Mouse (Mus musculus): ENCODE data around the gene Pcmtd2. TPM values are rescaled to one million over a fixed set of nuclear protein-coding genes. Genes with fewer than 3 reads are reported as not detected.
A peak's percentile ranks its signal among the peaks of the same experiment; 100 is the strongest.

Gene Pcmtd2
- polyA plus RNA-seq, 1 experiment from 2014 or later = 42.6 TPM

DNA sequence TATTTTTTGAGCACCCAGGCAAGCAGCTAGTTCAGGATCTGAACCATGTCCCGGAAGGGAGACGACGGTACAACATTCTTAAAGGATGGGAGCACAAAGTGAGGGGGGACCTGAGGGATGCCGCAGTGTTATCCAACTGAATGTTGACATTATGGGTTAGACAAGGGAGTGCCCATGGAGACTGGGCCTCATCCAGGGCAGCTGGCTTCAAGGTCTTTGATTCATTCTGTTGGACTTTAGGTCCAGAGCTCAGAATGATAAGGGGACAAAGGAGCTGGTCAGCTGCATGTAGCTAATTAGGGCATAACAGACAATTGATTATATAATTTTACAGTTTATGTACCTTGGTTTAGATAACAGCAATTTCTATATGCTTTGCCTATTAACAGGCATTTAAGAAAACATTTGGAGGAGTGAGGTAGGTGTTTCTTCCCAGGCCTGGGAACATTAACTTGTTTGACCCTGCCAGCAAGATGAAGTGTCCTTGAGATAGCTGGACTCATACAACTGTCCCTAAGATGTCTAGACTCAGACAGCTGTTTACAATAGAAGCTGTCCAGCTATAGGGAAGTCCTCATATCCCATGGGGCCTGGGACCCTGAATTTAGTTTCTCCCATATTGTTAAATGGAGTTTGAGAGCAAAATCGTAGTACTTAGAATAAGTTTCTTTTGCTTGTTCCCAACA, 8.2 kb downstream of the Pcmtd2 start:
- no peak for ATAC-seq (ENCODE audit: insufficient number of reproducible peaks, low FRiP score, low TSS enrichment, low read depth)
- Histone ChIP-seq H3K9me3 (ENCODE audit: control insufficient read depth, low read length) (no peaks in the 10 kb centered on the region), H3K9ac (ENCODE audit: low read length) (no peak overlapping the region), H3K4me2 (ENCODE audit: low read depth, severe bottlenecking) (no peak overlapping the region), H3K27ac (replicated peaks; ENCODE audit: low read depth, low read length) (no peak overlapping the region), H3K4me3 (ENCODE audit: low read depth, low read length) (no peak overlapping the region), H3K27me3 (ENCODE audit: control insufficient read depth, insufficient read depth, low read length) (no peaks in the 10 kb centered on the region), H3K36me3 (ENCODE audit: control insufficient read depth, insufficient read depth, low read length) (no peaks in the 10 kb centered on the region; the same call in 1 of the 2 replicates), H3K4me1 (ENCODE audit: control insufficient read depth, insufficient read depth, low read length) (no peaks in the 10 kb centered on the region)
- DNase-seq (ENCODE audit: low spot score) = no peak
- WGBS = 94% methylated on average over 5 of the region's 5 CpGs

GRCm38 (mm10) chr2:181863791-181864535, 26.3 kb downstream of the Pcmtd2 start, which contains the start of gene Polr3k:
Gene Polr3k, plus strand, starts transcription at chr2:181864337.
- Histone ChIP-seq H3K27me3 (ENCODE audit: control insufficient read depth, insufficient read depth, low read length) (no peaks in the 10 kb centered on the region), H3K4me2 (ENCODE audit: low read depth, severe bottlenecking) (peak within 1 kb of the TSS; percentile 56), H3K27ac (replicated peaks; ENCODE audit: low read depth, low read length) (0 out of 2 replicates have a peak within 1 kb of the TSS, but pooled peaks have one; percentile 4), H3K4me3 (ENCODE audit: low read depth, low read length) (peak within 1 kb of the TSS; percentile 77), H3K9ac (ENCODE audit: low read length) (peak within 1 kb of the TSS; percentile 82), H3K4me1 (ENCODE audit: control insufficient read depth, insufficient read depth, low read length) (peaks cover 6% of the 10 kb centered on the region; the same call in 1 of the 2 replicates), H3K36me3 (ENCODE audit: control insufficient read depth, insufficient read depth, low read length) (peaks cover 3% of the 10 kb centered on the region; the same call in 1 of the 2 replicates), H3K9me3 (ENCODE audit: control insufficient read depth, low read length) (no peaks in the 10 kb centered on the region)
- DNase-seq (ENCODE audit: low spot score) (peak; percentile 92), ATAC-seq (ENCODE audit: insufficient number of reproducible peaks, low FRiP score, low TSS enrichment, low read depth) (peak; percentile 100)
- under 1% methylated on average over 35 of the region's 35 CpGs for WGBS

- peak overlapping the region; percentile 56 for H3K4me2 ChIP-seq (ENCODE audit: low read depth, severe bottlenecking)
- 0% methylated on average over 22 of the region's 22 CpGs for WGBS
- no peak for DNase-seq (ENCODE audit: low spot score)
- H3K9me3 ChIP-seq (ENCODE audit: control insufficient read depth, low read length) = no peaks in the 10 kb centered on the region
- no peak overlapping the region for H3K27ac ChIP-seq (replicated peaks; ENCODE audit: low read depth, low read length)
- peaks cover 6% of the 10 kb centered on the region; the same call in 1 of the 2 replicates for H3K4me1 ChIP-seq (ENCODE audit: control insufficient read depth, insufficient read depth, low read length)
- ATAC-seq (ENCODE audit: insufficient number of reproducible peaks, low FRiP score, low TSS enrichment, low read depth) = peak; percentile 65
- H3K36me3 ChIP-seq (ENCODE audit: control insufficient read depth, insufficient read depth, low read length) = peaks cover 3% of the 10 kb centered on the region; the same call in 1 of the 2 replicates
- H3K9ac ChIP-seq (ENCODE audit: low read length) = peak overlapping the region; percentile 82
- peak overlapping the region; percentile 77 for H3K4me3 ChIP-seq (ENCODE audit: low read depth, low read length)
- H3K27me3 ChIP-seq (ENCODE audit: control insufficient read depth, insufficient read depth, low read length) = no peaks in the 10 kb centered on the region
These were observed 26.8 kb downstream of the Pcmtd2 start for GRCm38 (mm10) chr2:181864536-181864860.

DNA sequence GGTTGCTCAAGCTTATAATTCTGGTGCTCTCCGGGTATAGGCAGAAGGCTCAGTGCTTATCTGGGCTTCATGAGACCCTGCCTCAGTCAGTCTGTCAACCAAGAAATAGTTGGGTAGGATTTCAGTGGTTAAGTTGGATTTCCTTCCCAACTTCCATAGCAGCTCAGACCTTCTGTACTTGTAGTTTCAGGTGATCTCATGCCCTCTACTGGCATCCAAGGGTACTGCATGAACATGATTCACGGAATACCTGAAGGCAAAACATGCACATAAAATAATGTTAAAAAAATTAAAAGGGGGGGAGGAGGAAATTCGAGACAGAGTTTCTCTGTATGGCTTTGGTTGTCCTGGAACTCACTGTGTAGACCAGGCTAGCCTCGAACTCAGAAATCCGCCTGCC, 29.3 kb downstream of the Pcmtd2 start:
- Histone ChIP-seq H3K4me2 (ENCODE audit: low read depth, severe bottlenecking) (no peak overlapping the region), H3K4me1 (ENCODE audit: control insufficient read depth, insufficient read depth, low read length) (peaks cover 6% of the 10 kb centered on the region; the same call in 1 of the 2 replicates), H3K36me3 (ENCODE audit: control insufficient read depth, insufficient read depth, low read length) (peaks cover 3% of the 10 kb centered on the region; the same call in 1 of the 2 replicates), H3K9me3 (ENCODE audit: control insufficient read depth, low read length) (no peaks in the 10 kb centered on the region), H3K27me3 (ENCODE audit: control insufficient read depth, insufficient read depth, low read length) (no peaks in the 10 kb centered on the region), H3K4me3 (ENCODE audit: low read depth, low read length) (no peak overlapping the region), H3K27ac (replicated peaks; ENCODE audit: low read depth, low read length) (no peak overlapping the region), H3K9ac (ENCODE audit: low read length) (no peak overlapping the region)
- DNase-seq (ENCODE audit: low spot score) = peak; percentile 82
- no peak for ATAC-seq (ENCODE audit: insufficient number of reproducible peaks, low FRiP score, low TSS enrichment, low read depth)
- WGBS = 66% methylated on average over 5 of the region's 5 CpGs

- Histone ChIP-seq H3K9ac (ENCODE audit: low read length) (no peak overlapping the region), H3K9me3 (ENCODE audit: control insufficient read depth, low read length) (no peaks in the 10 kb centered on the region), H3K27me3 (ENCODE audit: control insufficient read depth, insufficient read depth, low read length) (no peaks in the 10 kb centered on the region), H3K4me3 (ENCODE audit: low read depth, low read length) (no peak overlapping the region), H3K27ac (replicated peaks; ENCODE audit: low read depth, low read length) (no peak overlapping the region), H3K36me3 (ENCODE audit: control insufficient read depth, insufficient read depth, low read length) (peaks cover 4% of the 10 kb centered on the region; the same call in 1 of the 2 replicates), H3K4me2 (ENCODE audit: low read depth, severe bottlenecking) (no peak overlapping the region), H3K4me1 (ENCODE audit: control insufficient read depth, insufficient read depth, low read length) (no peaks in the 10 kb centered on the region)
- ATAC-seq (ENCODE audit: insufficient number of reproducible peaks, low FRiP score, low TSS enrichment, low read depth) (0 out of 2 replicates have a peak, but pooled peaks have one; percentile 51), DNase-seq (ENCODE audit: low spot score) (no peak)
- whole genome bisulfite sequencing = 91% methylated on average over 2 of the region's 2 CpGs
These were observed 33.4 kb downstream of the Pcmtd2 start for GRCm38 (mm10) chr2:181871039-181871438.

- no peak for DNase-seq (ENCODE audit: low spot score)
- Histone ChIP-seq H3K4me2 (ENCODE audit: low read depth, severe bottlenecking) (no peak overlapping the region), H3K9ac (ENCODE audit: low read length) (no peak overlapping the region), H3K27ac (replicated peaks; ENCODE audit: low read depth, low read length) (no peak overlapping the region), H3K4me3 (ENCODE audit: low read depth, low read length) (no peak overlapping the region), H3K4me1 (ENCODE audit: control insufficient read depth, insufficient read depth, low read length) (no peaks in the 10 kb centered on the region), H3K36me3 (ENCODE audit: control insufficient read depth, insufficient read depth, low read length) (0 out of 2 replicates have a peak, but pooled peaks cover 2% of the 10 kb centered on the region), H3K27me3 (ENCODE audit: control insufficient read depth, insufficient read depth, low read length) (no peaks in the 10 kb centered on the region), H3K9me3 (ENCODE audit: control insufficient read depth, low read length) (no peaks in the 10 kb centered on the region)
- no peak for ATAC-seq (ENCODE audit: insufficient number of reproducible peaks, low FRiP score, low TSS enrichment, low read depth)
- 73% methylated on average over 1 of the region's 1 CpGs for WGBS
These were observed 41.2 kb downstream of the Pcmtd2 start for GRCm38 (mm10) chr2:181878903-181879302.

DNA sequence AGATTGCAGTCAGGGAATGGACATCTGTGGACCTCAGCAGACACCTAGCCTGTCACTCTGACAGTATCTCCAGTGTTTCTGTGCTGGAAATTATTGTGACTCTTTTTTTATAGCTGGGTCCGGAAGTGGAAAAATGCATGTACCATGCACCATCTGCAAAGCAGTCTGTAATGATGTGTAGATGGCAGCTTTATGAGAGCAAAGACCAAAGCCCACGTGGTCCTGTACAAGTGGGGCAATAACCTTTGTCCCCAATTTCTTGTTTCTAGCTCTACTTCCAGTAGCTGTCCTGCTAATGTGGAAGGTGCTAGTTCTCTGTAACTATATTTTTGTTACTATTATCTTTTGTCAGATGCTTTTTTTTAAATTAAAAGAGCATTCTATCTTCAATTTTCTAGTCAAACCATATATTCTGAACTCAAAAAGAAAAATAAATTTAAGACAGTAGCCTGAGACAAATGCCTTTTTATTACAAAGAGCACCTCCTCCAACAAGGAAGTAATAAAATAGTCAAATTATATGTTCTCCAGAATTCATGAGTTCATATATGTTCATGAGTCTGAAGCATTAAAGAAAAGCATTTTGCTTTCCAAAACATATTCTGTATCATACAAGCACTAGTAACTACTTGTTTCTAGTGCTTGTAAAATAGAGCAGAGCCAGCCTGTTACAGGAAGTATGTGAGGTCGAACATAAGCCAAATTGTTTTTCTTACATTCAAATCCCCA, 45.5 kb downstream of the Pcmtd2 start:
- Histone ChIP-seq H3K9me3 (ENCODE audit: control insufficient read depth, low read length) (no peaks in the 10 kb centered on the region), H3K4me1 (ENCODE audit: control insufficient read depth, insufficient read depth, low read length) (no peaks in the 10 kb centered on the region), H3K9ac (ENCODE audit: low read length) (no peak overlapping the region), H3K36me3 (ENCODE audit: control insufficient read depth, insufficient read depth, low read length) (no peaks in the 10 kb centered on the region), H3K27ac (replicated peaks; ENCODE audit: low read depth, low read length) (no peak overlapping the region), H3K27me3 (ENCODE audit: control insufficient read depth, insufficient read depth, low read length) (no peaks in the 10 kb centered on the region), H3K4me2 (ENCODE audit: low read depth, severe bottlenecking) (no peak overlapping the region), H3K4me3 (ENCODE audit: low read depth, low read length) (no peak overlapping the region)
- ATAC-seq (ENCODE audit: insufficient number of reproducible peaks, low FRiP score, low TSS enrichment, low read depth) (no peak), DNase-seq (ENCODE audit: low spot score) (peak; percentile 6)
- 83% methylated on average over 3 of the region's 3 CpGs for WGBS

All from limb, embryonic 11.5 days (tissue).